Mouse (Mus musculus) R1 (cell line): ENCODE measurements at regions not wholly inside any gene's neighbourhood (a gene's known extent, or its start where the extent isn't known, plus 50 kb on each side); places are given as distances from the start of the nearest gene placed in this dataset.

ENCODE experiments used
- DNase-seq: peaks from one replicate; pipeline ENCODE4 v3.0.0-alpha.2; 2018; ENCODE audit warnings: low read depth, low spot score

- DNase-seq = no peak
Observed at GRCm38 (mm10) chr1:18668901-18669300, 404.0 kb upstream of the Defb41 start.

- no peak for DNase-seq
Observed at GRCm38 (mm10) chr1:18668265-18668664, 403.3 kb upstream of the Defb41 start.

- no peak for DNase-seq
Observed at GRCm38 (mm10) chr1:18640858-18641257, 375.9 kb upstream of the Defb41 start.

GRCm38 (mm10) chr1:18639460-18640300, 374.7 kb upstream of the Defb41 start:
- DNase-seq = peak; percentile 59

- no peak for DNase-seq
Observed at GRCm38 (mm10) chr1:18637334-18637733, 372.4 kb upstream of the Defb41 start.

GRCm38 (mm10) chr1:18610231-18610630, 345.3 kb upstream of the Defb41 start:
- DNase-seq = no peak

- DNase-seq = no peak
Observed at GRCm38 (mm10) chr1:18599864-18600263, 334.9 kb upstream of the Defb41 start.

GRCm38 (mm10) chr1:18598908-18599307, 334.0 kb upstream of the Defb41 start:
- no peak for DNase-seq

- DNase-seq = no peak
Observed at GRCm38 (mm10) chr1:18583358-18584128, 318.6 kb upstream of the Defb41 start.

- DNase-seq = no peak
Observed at GRCm38 (mm10) chr1:18578625-18579024, 313.7 kb upstream of the Defb41 start.

- no peak for DNase-seq
Observed at GRCm38 (mm10) chr1:18567086-18567485, 302.1 kb upstream of the Defb41 start.

GRCm38 (mm10) chr1:18551211-18551610, 286.3 kb upstream of the Defb41 start:
- no peak for DNase-seq

GRCm38 (mm10) chr1:18531702-18532101, 266.8 kb upstream of the Defb41 start:
- no peak for DNase-seq

- no peak for DNase-seq
Observed at GRCm38 (mm10) chr1:18524485-18524884, 259.5 kb upstream of the Defb41 start.

GRCm38 (mm10) chr1:18522902-18523301, 258.0 kb upstream of the Defb41 start:
- DNase-seq = no peak

- no peak for DNase-seq
Observed at GRCm38 (mm10) chr1:18512764-18513163, 247.8 kb upstream of the Defb41 start.

- DNase-seq = no peak
Observed at GRCm38 (mm10) chr1:18498556-18498955, 233.6 kb upstream of the Defb41 start.

GRCm38 (mm10) chr1:18468496-18468895, 203.6 kb upstream of the Defb41 start:
- DNase-seq = no peak

GRCm38 (mm10) chr1:18465303-18465829, 200.4 kb upstream of the Defb41 start:
- no peak for DNase-seq

- no peak for DNase-seq
Observed at GRCm38 (mm10) chr1:18463218-18463617, 198.3 kb upstream of the Defb41 start.

- DNase-seq = no peak
Observed at GRCm38 (mm10) chr1:18416297-18416732, 151.4 kb upstream of the Defb41 start.

- no peak for DNase-seq
Observed at GRCm38 (mm10) chr1:18415879-18416278, 150.9 kb upstream of the Defb41 start.
